Mouse (Mus musculus): ENCODE data around the gene B4galnt2. TPM values are rescaled to one million over a fixed set of nuclear protein-coding genes. Genes with fewer than 3 reads are reported as not detected.

B4galnt2 gene
- total and polyA plus RNA-seq, 3 experiments: 0.15 to 4.5 TPM; not detected in 1

DNA sequence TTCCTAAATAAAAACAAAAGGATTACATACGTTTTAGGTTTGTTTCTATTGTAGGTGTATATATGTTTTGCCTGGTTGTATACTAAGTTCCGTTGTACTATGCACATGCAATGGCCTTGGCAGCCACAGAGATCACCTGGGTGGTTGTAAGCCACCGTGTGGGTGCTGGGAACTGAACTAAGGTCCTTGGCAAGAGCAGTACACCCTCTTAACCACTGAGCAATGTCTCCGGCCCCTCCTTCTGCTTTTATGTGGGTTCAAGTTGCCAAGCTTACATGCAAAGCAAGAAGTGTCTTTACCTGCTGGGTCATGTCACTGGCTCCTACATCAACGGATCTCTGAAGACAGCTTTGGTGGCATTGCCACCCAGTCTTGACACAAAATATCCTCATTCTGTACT lies 38.6 kb upstream of the B4galnt2 start:
- no peak for DNase-seq (ENCODE audit: low read depth, low spot score)
- Histone ChIP-seq H3K4me1 (ENCODE audit: control insufficient read depth in 1 of 2, insufficient read depth in 2 of 2, low read length in 2 of 2) (no peaks in the 10 kb centered on the region), H3K27ac (ENCODE audit: control insufficient read depth, low read depth, low read length) (no peak overlapping the region), H3K9me3 (replicated peaks; ENCODE audit: insufficient read depth, low read length) (no peaks in the 10 kb centered on the region), H3K4me3 (ENCODE audit: control insufficient read depth in 1 of 2, insufficient read depth in 1 of 2, low read depth in 2 of 2, low read length in 2 of 2) (no peak overlapping the region), H3K79me2 (ENCODE audit: control insufficient read depth, insufficient read depth, low read length, poor library complexity) (no peaks in the 10 kb centered on the region), H3K36me3 (ENCODE audit: control insufficient read depth in 1 of 2, insufficient read depth in 2 of 2, low read length in 2 of 2) (no peaks in the 10 kb centered on the region), H3K27me3 (ENCODE audit: control insufficient read depth in 1 of 2, insufficient read depth in 2 of 2, low read length in 2 of 2) (peaks cover 6 to 17% of the 10 kb centered on the region in 2 experiments), H3K9ac (ENCODE audit: control insufficient read depth, low read depth, low read length, poor library complexity, severe bottlenecking) (no peak overlapping the region)
- TF ChIP-seq POLR2AphosphoS5 (IDR thresholded peaks at IDR 0.05; ENCODE audit: borderline replicate concordance, low read depth, low read length) (no peak), SIN3A (IDR thresholded peaks at IDR 0.05; ENCODE audit: low read length) (no peak), HCFC1 (IDR thresholded peaks at IDR 0.05; ENCODE audit: low read depth, low read length) (no peak), TAL1 (IDR thresholded peaks at IDR 0.05; ENCODE audit: low read length) (no peak), KAT2A (conservative IDR thresholded peaks at IDR 0.05; ENCODE audit: low read depth, low read length) (no peak), ETS1 (IDR thresholded peaks at IDR 0.05; ENCODE audit: low read depth, low read length) (no peak), TCF12 (IDR thresholded peaks at IDR 0.05; ENCODE audit: low read depth, low read length) (no peak), MAZ (IDR thresholded peaks at IDR 0.05; ENCODE audit: low read depth, low read length) (no peak), ZKSCAN1 (IDR thresholded peaks at IDR 0.05; ENCODE audit: low read depth, low read length) (no peak), MYC (IDR thresholded peaks at IDR 0.05; ENCODE audit: low read depth, low read length) (no peak)

DNA sequence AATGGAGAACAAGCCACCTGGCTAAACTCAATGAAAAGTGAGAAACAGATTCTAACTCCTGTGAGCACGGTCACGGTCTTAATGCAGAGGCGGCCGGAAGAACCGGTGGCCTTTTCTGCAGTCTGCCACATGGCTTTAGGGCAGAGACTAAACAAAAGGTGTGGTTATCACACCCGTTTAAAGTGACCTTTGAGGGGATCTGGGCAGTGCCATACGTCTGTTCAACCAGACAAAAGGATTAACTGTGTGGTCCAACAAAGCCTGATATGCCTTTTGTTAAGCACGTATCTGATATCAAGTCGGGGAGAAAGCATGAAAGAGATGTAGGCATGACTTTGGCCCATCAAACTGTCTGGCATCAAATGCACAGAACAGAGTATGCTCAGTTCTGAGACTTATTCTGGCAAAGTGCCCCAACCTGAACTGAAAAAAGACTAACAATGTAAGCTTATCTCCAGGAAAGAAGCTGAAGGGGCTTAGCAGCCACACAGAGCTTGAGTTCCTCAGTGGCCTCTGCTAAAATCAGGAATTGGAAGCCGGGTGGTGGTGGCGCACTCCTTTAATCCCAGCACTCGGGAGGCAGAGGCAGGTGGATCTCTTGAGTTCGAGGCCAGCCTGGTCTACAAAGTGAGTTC lies 31.3 kb upstream of the B4galnt2 start:
- DNase-seq (ENCODE audit: low read depth, low spot score): no peak
- no peak for TF ChIP-seq ZKSCAN1 (IDR thresholded peaks at IDR 0.05; ENCODE audit: low read depth, low read length)
- TF ChIP-seq EP300 (IDR thresholded peaks at IDR 0.05; ENCODE audit: low read depth in 1 of 2, low read length in 2 of 2): no peak
- no peak for TF ChIP-seq ELF1 (IDR thresholded peaks at IDR 0.05; ENCODE audit: low read depth, low read length)
- no peak for TF ChIP-seq GABPA (IDR thresholded peaks at IDR 0.05; ENCODE audit: low read depth, low read length)
- no peak for TF ChIP-seq SIN3A (IDR thresholded peaks at IDR 0.05; ENCODE audit: low read length)
- no peak for TF ChIP-seq MAX (IDR thresholded peaks at IDR 0.05; ENCODE audit: low read length)
- no peak for TF ChIP-seq TAL1 (IDR thresholded peaks at IDR 0.05; ENCODE audit: low read length)
- TF ChIP-seq POLR2AphosphoS5 (IDR thresholded peaks at IDR 0.05; ENCODE audit: borderline replicate concordance, low read depth, low read length): no peak
- no peak for TF ChIP-seq POLR2AphosphoS2 (IDR thresholded peaks at IDR 0.05; ENCODE audit: low read length)
- TF ChIP-seq MYB (IDR thresholded peaks at IDR 0.05; ENCODE audit: low read depth, low read length): no peak
- no peak for TF ChIP-seq CHD2 (IDR thresholded peaks at IDR 0.05; ENCODE audit: low read length)
- no peak for TF ChIP-seq ETS1 (IDR thresholded peaks at IDR 0.05; ENCODE audit: low read depth, low read length)
- no peak for TF ChIP-seq CTCF (IDR thresholded peaks at IDR 0.05 in 2 of 3, conservative IDR thresholded peaks at IDR 0.05 in 1 of 3; ENCODE audit: control insufficient read depth in 1 of 3, insufficient read depth in 1 of 3, low read depth in 2 of 3, low read length in 3 of 3, poor library complexity in 1 of 3, severe bottlenecking in 1 of 3)
- Histone ChIP-seq H3K27ac (ENCODE audit: control insufficient read depth, low read depth, low read length) (no peak overlapping the region), H3K36me3 (ENCODE audit: control insufficient read depth in 1 of 2, insufficient read depth in 2 of 2, low read length in 2 of 2) (no peaks in the 10 kb centered on the region), H3K4me1 (ENCODE audit: control insufficient read depth in 1 of 2, insufficient read depth in 2 of 2, low read length in 2 of 2) (no peaks in the 10 kb centered on the region), H3K9ac (ENCODE audit: control insufficient read depth, low read depth, low read length, poor library complexity, severe bottlenecking) (no peak overlapping the region), H3K9me3 (replicated peaks; ENCODE audit: insufficient read depth, low read length) (no peaks in the 10 kb centered on the region), H3K79me2 (ENCODE audit: control insufficient read depth, insufficient read depth, low read length, poor library complexity) (no peaks in the 10 kb centered on the region), H3K27me3 (ENCODE audit: control insufficient read depth in 1 of 2, insufficient read depth in 2 of 2, low read length in 2 of 2) (peaks cover 5 to 7% of the 10 kb centered on the region in 2 experiments), H3K4me3 (ENCODE audit: control insufficient read depth in 1 of 2, insufficient read depth in 1 of 2, low read depth in 2 of 2, low read length in 2 of 2) (no peak overlapping the region)

Measured in MEL (cell line).